Mouse (Mus musculus) limb, embryonic 11.5 days (tissue): ENCODE results near the gene Cisd2. TPM values are rescaled to one million over a fixed set of nuclear protein-coding genes. Genes with fewer than 3 reads are reported as not detected.
A peak's percentile ranks its signal among the peaks of the same experiment; 100 is the strongest.

ENCODE experiments used
- ATAC-seq: fragments of 200-750 bp; cut with Nextera tagmentation; 2 replicates; pipeline ENCODE4 v1.8.0; 2017; ENCODE audit warnings: low read depth; ENCODE audit not compliant: insufficient number of reproducible peaks, low FRiP score, low TSS enrichment
- DNase-seq: peaks from one replicate; pipeline ENCODE4 v3.0.0-alpha.2; 2015; ENCODE audit warnings: low spot score
- H3K27ac ChIP-seq: fragments of 300-500 bp; sonication (generic); replicated peaks from 2 replicates; pipeline ENCODE4 v1.5.1; 2014; ENCODE audit warnings: low read depth, mild to moderate bottlenecking, low read length
- H3K27me3 ChIP-seq: fragments of 300-500 bp; sonication (generic); 2 replicates; pipeline ENCODE4 v1.6.1; 2014; ENCODE audit warnings: mild to moderate bottlenecking, low read length, mixed read lengths; ENCODE audit not compliant: control insufficient read depth, insufficient read depth
- H3K36me3 ChIP-seq: fragments of 300-500 bp; sonication (generic); 2 replicates; pipeline ENCODE4 v1.6.1; 2014; ENCODE audit warnings: mild to moderate bottlenecking, low read length, moderate library complexity, mixed read lengths; ENCODE audit not compliant: control insufficient read depth, insufficient read depth
- H3K4me1 ChIP-seq: fragments of 300-500 bp; sonication (generic); 2 replicates; pipeline ENCODE4 v1.6.1; 2014; ENCODE audit warnings: low read length, mixed read lengths; ENCODE audit not compliant: control insufficient read depth, insufficient read depth
- H3K4me2 ChIP-seq: fragments of 300-500 bp; sonication (generic); 2 replicates; pipeline ENCODE4 v1.6.1; 2014; ENCODE audit warnings: low read depth, mild to moderate bottlenecking, moderate library complexity; ENCODE audit not compliant: severe bottlenecking
- H3K4me3 ChIP-seq: fragments of 300-500 bp; sonication (generic); 2 replicates; pipeline ENCODE4 v1.5.1; 2014; ENCODE audit warnings: low read depth, low read length
- H3K9ac ChIP-seq: fragments of 300-500 bp; sonication (generic); 2 replicates; pipeline ENCODE4 v1.6.1; 2014; ENCODE audit warnings: mild to moderate bottlenecking, low read length
- H3K9me3 ChIP-seq: fragments of 300-500 bp; sonication (generic); 2 replicates; pipeline ENCODE4 v1.6.1; 2016; ENCODE audit warnings: low read length; ENCODE audit not compliant: control insufficient read depth
- WGBS: fragments of 180-500 bp; shearing (Covaris S2); extraction: QIAGEN DNeasy Blood & Tissue Kit; methylation state at CpG from one replicate; pipeline ENCODE4 v1.1.7; 2014; 5-methylcytosine and 5-hydroxymethylcytosine counted together
- polyA plus RNA-seq: library from polyadenylated mRNA; unstranded; fragments of >200 nt; fragmentation: Nextera tagmentation; extraction: Ambion mirVana; gene quantifications from 2 replicates; pipeline ENCODE4 v1.2.1, GENCODE M21; 2014

Gene Cisd2
- polyA plus RNA-seq, result 64.7 and 71.3 TPM in 2 replicates

DNA sequence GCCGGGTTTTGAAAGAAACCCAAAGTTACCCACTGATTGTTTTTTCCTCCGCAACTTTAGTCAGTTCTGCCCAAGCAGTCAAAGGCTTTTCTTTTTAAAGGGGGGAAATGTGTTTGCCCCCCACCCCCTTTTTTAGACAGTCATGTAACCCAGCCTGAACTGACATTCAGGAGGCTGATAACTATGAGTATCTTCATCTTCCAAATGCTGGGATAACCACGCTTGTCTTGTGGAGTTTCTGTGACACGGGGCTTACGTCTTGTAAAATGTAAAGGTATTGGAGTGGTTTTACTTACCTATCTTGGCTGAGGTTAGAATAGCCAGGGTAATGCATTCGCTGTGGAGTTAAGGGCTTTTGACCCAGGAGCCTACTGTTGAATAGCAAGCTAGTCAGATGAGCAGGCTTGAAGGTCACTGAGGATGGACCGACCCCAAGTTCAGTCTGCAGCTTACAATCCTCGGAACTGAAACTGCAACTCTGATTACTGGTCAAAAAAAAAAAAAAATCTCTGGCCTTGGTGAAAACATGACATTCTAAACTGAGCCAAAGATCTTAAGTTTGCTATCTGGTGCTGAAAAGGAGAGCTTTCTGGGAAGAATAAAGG is at the start of gene Cisd2:
TSS of gene Cisd2 (minus strand) at position 318 of the 605 bp plus-strand sequence.
- Histone ChIP-seq H3K9me3 (no peaks in the 10 kb centered on the region), H3K27ac (peak within 1 kb of the TSS; percentile 83), H3K4me2 (peak within 1 kb of the TSS; percentile 67), H3K36me3 (no peaks in the 10 kb centered on the region), H3K4me3 (peak within 1 kb of the TSS; percentile 72), H3K9ac (peak within 1 kb of the TSS; percentile 85), H3K27me3 (no peaks in the 10 kb centered on the region), H3K4me1 (peaks cover 4% of the 10 kb centered on the region; the same call in 1 of the 2 replicates)
- ATAC-seq, result peak; percentile 40; the same call in 1 of the 2 replicates
- WGBS, result 5% methylated on average over 8 of the region's 8 CpGs
- no peak for DNase-seq

DNA sequence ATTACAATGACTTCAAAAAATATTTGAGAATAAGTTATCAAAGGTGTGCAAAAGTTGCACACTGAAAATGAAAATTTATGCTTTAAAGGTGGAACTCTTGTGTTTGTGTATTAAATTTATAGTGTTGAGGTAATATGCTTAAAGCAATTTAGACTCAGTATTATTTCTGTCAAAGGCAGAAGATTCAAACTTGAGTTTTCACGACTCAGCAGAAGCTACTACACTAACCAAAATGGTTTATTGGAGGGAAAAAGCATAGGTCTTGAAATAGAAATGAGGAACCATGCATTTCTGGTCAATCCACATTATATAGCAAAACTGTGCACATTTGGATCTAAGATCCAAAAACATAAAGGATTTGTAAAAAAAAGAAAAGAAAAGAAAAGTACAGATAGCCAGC is 47.1 kb upstream of the Cisd2 start:
- Histone ChIP-seq H3K9me3 (no peaks in the 10 kb centered on the region), H3K9ac (no peak overlapping the region), H3K36me3 (peaks cover 2% of the 10 kb centered on the region; the same call in 1 of the 2 replicates), H3K4me2 (no peak overlapping the region), H3K4me3 (no peak overlapping the region), H3K4me1 (no peaks in the 10 kb centered on the region), H3K27me3 (no peaks in the 10 kb centered on the region), H3K27ac (no peak overlapping the region)
- no peak for DNase-seq
- ATAC-seq, result no peak
- WGBS, result 88% methylated on average over 1 of the region's 1 CpGs

DNA sequence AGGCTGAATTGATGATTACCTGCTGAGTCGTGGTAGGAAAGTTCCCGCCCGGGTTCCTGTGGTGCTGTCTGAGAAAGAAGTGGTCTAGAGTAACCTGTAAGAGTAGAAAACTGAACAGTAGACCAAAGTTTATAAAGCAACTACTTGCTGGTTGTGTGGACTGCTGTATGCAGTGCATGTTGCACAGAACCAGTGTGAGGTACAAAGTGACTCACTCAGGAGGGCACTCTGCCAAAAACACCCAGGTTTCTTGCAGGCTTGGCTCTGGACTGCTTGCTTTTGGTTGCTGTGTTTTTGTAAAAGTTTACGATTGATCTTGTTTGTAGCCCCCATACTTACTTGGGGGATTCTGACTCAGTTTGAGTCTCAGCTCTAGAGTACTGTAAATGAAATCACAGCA is 46.2 kb upstream of the Cisd2 start:
- H3K9me3 ChIP-seq, result no peaks in the 10 kb centered on the region
- DNase-seq, result no peak

DNA sequence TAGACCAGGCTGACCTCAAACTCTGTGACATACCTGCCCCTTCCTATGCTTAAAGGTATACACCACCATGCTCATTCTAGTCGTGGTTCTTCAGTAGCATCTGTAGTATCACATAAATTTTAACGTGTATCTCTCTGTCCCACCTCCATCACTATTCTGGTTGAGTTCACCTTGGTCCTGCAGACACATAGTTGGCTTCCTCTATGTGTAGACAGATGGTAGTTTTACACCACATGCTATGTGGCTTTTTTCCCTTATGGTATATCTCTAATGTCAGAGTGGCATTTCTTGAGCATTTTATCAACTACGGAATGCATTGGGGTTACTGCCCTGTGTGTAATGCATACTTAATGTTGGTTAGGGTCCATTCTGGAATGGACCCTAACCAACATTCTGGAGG is 45.4 kb upstream of the Cisd2 start:
- Histone ChIP-seq H3K4me2 (no peak overlapping the region), H3K4me3 (no peak overlapping the region), H3K27ac (no peak overlapping the region), H3K36me3 (peaks cover 2% of the 10 kb centered on the region; the same call in 1 of the 2 replicates), H3K9ac (no peak overlapping the region), H3K27me3 (no peaks in the 10 kb centered on the region), H3K9me3 (no peaks in the 10 kb centered on the region), H3K4me1 (no peaks in the 10 kb centered on the region)
- WGBS, result 64% methylated on average over 3 of the region's 3 CpGs
- no peak for ATAC-seq
- no peak for DNase-seq

More for the DNA sequence above, 46.2 kb upstream of the Cisd2 start:
- no peak overlapping the region for H3K4me3 ChIP-seq
- no peaks in the 10 kb centered on the region for H3K4me1 ChIP-seq
- H3K4me2 ChIP-seq, result no peak overlapping the region
- WGBS, result 49% methylated on average over 4 of the region's 4 CpGs
- H3K27ac ChIP-seq, result no peak overlapping the region
- peaks cover 2% of the 10 kb centered on the region; the same call in 1 of the 2 replicates for H3K36me3 ChIP-seq
- no peak for ATAC-seq
- no peak overlapping the region for H3K9ac ChIP-seq
- no peaks in the 10 kb centered on the region for H3K27me3 ChIP-seq

DNA sequence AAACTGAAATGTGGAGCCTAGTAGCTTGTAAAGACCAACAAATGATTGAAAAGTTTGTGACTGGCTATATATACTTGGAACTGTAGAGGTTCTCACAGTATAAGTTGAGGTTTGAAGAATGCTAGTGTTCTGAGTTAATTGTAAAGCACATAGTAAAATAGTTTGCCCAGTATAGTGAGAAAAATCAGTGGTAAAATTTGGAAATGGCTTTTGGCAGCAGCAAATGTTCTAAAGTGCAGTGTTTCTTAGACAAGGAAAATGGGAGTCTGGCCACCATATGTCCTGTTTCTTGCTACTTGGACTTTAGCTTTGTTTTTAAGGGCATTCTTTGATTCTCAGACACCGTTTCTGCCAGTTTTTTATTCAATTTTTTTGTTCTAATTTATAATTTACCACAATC is 44.7 kb upstream of the Cisd2 start:
- H3K4me2 ChIP-seq, result no peak overlapping the region
- H3K4me1 ChIP-seq, result no peaks in the 10 kb centered on the region
- H3K27ac ChIP-seq, result no peak overlapping the region
- H3K9me3 ChIP-seq, result no peaks in the 10 kb centered on the region
- WGBS, result 80% methylated on average over 1 of the region's 1 CpGs
- ATAC-seq (no peak), DNase-seq (no peak)
- H3K27me3 ChIP-seq, result no peaks in the 10 kb centered on the region
- no peak overlapping the region for H3K9ac ChIP-seq
- H3K4me3 ChIP-seq, result no peak overlapping the region
- peaks cover 2% of the 10 kb centered on the region; the same call in 1 of the 2 replicates for H3K36me3 ChIP-seq

DNA sequence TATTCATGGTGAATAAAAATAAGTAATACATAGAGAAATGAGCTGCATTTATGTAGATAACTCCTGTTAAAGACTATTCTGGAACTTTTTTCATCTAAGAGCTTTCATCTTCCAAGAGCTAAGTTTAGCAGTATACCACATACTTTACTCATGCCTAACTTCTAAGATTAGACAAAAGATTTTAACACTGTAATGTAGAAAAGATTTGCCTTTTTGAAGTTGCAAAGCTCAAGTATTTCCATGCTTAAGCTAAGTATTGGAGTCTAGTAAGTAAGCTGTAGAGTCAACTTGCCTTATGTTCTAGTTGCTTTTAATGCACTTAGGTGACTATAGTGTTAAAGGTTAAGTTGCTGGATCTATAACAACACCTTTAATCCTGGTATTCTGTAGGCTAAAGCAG is 35.3 kb upstream of the Cisd2 start:
- Histone ChIP-seq H3K36me3 (0 out of 2 replicates have a peak, but pooled peaks cover 3% of the 10 kb centered on the region), H3K27me3 (no peaks in the 10 kb centered on the region), H3K4me2 (no peak overlapping the region), H3K9me3 (no peaks in the 10 kb centered on the region), H3K4me1 (no peaks in the 10 kb centered on the region), H3K27ac (no peak overlapping the region), H3K4me3 (no peak overlapping the region), H3K9ac (no peak overlapping the region)
- no peak for ATAC-seq
- DNase-seq, result no peak

DNA sequence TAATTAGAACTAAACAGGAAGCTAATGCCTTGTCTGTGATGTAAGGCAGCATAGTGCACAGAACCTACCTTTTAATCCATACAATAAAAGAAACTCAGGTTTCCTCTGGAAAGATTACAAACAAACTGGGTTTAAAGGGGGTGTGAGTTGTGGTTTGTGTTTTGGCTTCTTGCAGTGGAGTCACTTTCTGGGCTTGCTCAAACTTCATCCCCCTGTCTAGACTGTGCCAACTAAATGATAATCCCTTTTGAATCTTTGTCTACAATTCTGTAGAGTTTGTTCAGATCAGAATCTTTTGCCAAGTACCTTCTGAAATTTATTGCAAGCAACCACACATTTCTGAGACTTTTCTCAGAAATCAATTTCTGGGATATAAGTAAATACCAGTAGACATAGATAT is 21.2 kb upstream of the Cisd2 start:
- Histone ChIP-seq H3K9ac (no peak overlapping the region), H3K9me3 (no peaks in the 10 kb centered on the region), H3K4me1 (peaks cover 5% of the 10 kb centered on the region; the same call in 1 of the 2 replicates), H3K4me2 (no peak overlapping the region), H3K36me3 (0 out of 2 replicates have a peak, but pooled peaks cover 2% of the 10 kb centered on the region), H3K27me3 (no peaks in the 10 kb centered on the region), H3K27ac (no peak overlapping the region), H3K4me3 (no peak overlapping the region)
- DNase-seq (no peak), ATAC-seq (no peak)

DNA sequence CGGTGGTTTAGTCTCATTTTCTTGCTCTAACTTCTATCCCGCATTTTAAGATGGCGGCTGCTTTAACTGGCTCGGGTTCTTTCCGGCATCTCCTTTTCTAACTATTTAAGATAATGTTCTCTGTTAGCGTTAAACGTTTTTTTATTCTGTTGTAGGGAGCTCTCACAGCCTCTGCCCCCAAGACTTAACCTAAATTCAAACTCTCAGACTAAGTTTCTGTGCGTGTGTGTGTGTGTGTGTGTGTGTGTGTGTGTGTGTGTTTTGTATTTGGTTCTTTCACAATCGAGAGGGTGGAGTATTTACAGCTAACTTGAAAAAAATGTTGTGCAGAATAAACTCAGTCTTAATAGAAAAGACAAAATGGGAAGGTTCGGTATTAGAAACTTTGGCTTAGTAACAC is 16.9 kb upstream of the Cisd2 start:
- no peak overlapping the region for H3K27ac ChIP-seq
- DNase-seq (no peak), ATAC-seq (no peak)
- peaks cover 10% of the 10 kb centered on the region; the same call in 1 of the 2 replicates for H3K4me1 ChIP-seq
- WGBS, result 62% methylated on average over 10 of the region's 10 CpGs
- H3K9ac ChIP-seq, result peak overlapping the region; percentile 97
- peak overlapping the region; percentile 85 for H3K4me3 ChIP-seq
- H3K4me2 ChIP-seq, result peak overlapping the region; percentile 79
- no peaks in the 10 kb centered on the region for H3K27me3 ChIP-seq
- H3K9me3 ChIP-seq, result no peaks in the 10 kb centered on the region
- H3K36me3 ChIP-seq, result 0 out of 2 replicates have a peak, but pooled peaks cover 2% of the 10 kb centered on the region
